Mouse (Mus musculus) embryonic facial prominence, embryonic 13.5 days (tissue): Measurements from ENCODE around the gene Asna1. TPM values are rescaled to one million over a fixed set of nuclear protein-coding genes. Genes with fewer than 3 reads are reported as not detected.

Experiments
- ATAC-seq: fragments of 200-750 bp; cut with Nextera tagmentation; 2 replicates; pipeline ENCODE4 v1.8.0; 2017; ENCODE audit warnings: low read depth; ENCODE audit not compliant: insufficient number of reproducible peaks, insufficient read depth, low FRiP score, low TSS enrichment
- H3K27ac ChIP-seq: fragments of 300-500 bp; sonication (generic); 2 replicates; pipeline ENCODE4 v1.5.1; 2015; ENCODE audit warnings: moderate library complexity, mild to moderate bottlenecking, inconsistent platforms
- H3K27me3 ChIP-seq: fragments of 300-500 bp; sonication (generic); 2 replicates; pipeline ENCODE4 v1.6.1; 2015; ENCODE audit warnings: mild to moderate bottlenecking, inconsistent platforms
- H3K36me3 ChIP-seq: fragments of 300-500 bp; sonication (generic); 2 replicates; pipeline ENCODE4 v1.6.1; 2015; ENCODE audit warnings: mild to moderate bottlenecking, inconsistent platforms
- H3K4me1 ChIP-seq: fragments of 300-500 bp; sonication (generic); 2 replicates; pipeline ENCODE4 v1.6.1; 2015; ENCODE audit warnings: inconsistent platforms
- H3K4me2 ChIP-seq: fragments of 300-500 bp; sonication (generic); 2 replicates; pipeline ENCODE4 v1.6.1; 2015; ENCODE audit warnings: moderate library complexity, mild to moderate bottlenecking, inconsistent platforms
- H3K4me3 ChIP-seq: fragments of 300-500 bp; sonication (generic); 2 replicates; pipeline ENCODE4 v1.5.1; 2015; ENCODE audit warnings: mild to moderate bottlenecking, inconsistent platforms
- H3K9ac ChIP-seq: fragments of 300-500 bp; sonication (generic); 2 replicates; pipeline ENCODE4 v1.6.1; 2015; ENCODE audit warnings: mild to moderate bottlenecking, inconsistent platforms
- H3K9me3 ChIP-seq: fragments of 300-500 bp; sonication (generic); 2 replicates; pipeline ENCODE4 v1.6.1; 2016; ENCODE audit warnings: inconsistent platforms
- WGBS: fragments of 180-500 bp; shearing (Covaris S2); methylation state at CpG from one replicate; pipeline ENCODE4 v1.1.7; 2015; ENCODE audit warnings: mixed read lengths; 5-methylcytosine and 5-hydroxymethylcytosine counted together
- polyA plus RNA-seq: library from polyadenylated mRNA; unstranded; fragments of >200 nt; fragmentation: Nextera tagmentation; extraction: Ambion mirVana; gene quantifications from 2 replicates; pipeline ENCODE4 v1.2.1, GENCODE M21; 2015

The Asna1 gene
- polyA plus RNA-seq, 1 experiment from 2014 or later: 139 TPM

DNA sequence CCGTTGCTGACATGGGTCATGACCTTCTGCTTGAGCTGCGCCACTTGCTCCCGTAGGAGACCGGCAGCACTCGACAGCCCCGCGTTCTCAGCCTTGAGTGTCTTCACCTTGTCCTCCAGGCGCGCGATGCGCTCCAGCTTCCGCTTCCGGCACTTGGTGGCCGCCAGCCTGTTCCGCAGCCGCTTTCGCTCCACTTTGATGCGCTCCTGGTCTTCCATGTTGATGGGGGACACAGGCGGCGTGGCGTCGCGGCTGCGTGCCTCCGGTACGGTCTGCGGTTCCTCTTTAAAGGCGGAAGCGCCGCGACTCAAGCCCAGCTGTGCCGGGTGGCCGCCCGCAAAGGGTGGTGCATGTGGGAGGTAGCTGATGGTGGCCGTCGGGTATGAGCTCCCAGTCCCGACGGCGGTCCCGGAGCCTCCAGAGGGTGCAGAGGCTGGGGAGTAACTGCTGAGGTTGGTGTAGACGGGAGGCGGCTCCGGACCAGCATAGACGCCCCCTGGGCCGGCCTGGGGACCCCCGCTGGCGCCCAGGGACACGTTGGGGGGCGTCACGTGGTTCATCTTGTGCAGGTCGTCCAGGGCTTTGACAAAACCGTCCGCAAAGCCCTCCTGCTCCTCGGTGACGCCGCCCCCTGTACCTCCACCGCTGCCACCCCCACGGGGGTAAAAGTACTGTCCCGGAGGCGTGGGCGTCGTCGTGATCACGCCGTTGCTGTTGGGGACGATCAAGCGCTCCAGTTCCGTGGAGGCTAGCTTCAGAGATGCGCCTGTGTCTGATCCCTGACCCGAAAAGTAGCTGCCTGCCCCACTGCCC lies 47.4 kb downstream of the Asna1 start:
- Histone ChIP-seq H3K27ac (peak overlapping the region; percentile 74; the same call in 1 of the 2 replicates), H3K9ac (peak overlapping the region; percentile 77), H3K36me3 (peaks cover 18% of the 10 kb centered on the region), H3K4me1 (peaks cover 81% of the 10 kb centered on the region), H3K9me3 (no peaks in the 10 kb centered on the region), H3K4me3 (peak overlapping the region; percentile 60), H3K4me2 (peak overlapping the region; percentile 100), H3K27me3 (peaks cover 32% of the 10 kb centered on the region)
- ATAC-seq: no peak
- under 1% methylated on average over 70 of the region's 70 CpGs for WGBS

DNA sequence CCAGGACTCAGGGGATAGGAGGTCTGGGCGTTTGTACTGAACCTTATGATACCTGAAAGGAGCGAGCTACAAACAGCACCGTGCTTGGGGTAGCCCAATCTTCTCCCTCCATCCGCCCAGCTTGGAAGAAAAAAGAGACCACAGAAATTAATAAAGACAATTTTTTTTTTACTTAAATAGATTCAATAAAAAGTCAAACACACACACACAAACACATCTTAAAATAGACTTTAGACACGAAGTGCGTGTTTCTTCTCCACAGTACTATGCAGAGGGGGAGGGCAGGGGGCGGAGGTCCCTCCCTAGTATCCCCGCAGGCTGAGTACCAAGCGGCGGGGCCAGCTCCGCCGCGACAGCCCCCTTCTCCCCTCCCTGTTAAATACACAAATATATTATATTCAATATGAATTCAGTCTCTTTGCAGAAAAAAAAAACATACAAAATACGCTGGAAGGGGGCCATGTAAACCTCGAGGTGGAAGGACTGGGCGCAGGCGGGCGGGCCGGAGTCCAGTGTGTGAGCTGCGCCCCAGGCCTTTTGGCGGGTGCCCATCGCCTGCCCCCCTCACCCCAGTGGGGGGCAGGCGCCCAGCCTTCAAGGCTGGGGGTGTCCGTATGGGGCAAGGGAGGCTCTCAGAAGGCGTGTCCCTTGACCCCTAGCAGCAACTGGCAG lies 48.2 kb downstream of the Asna1 start:
- Histone ChIP-seq H3K9ac (peak overlapping the region; percentile 77), H3K36me3 (peaks cover 25% of the 10 kb centered on the region), H3K27me3 (peaks cover 32% of the 10 kb centered on the region), H3K4me3 (peak overlapping the region; percentile 60), H3K9me3 (no peaks in the 10 kb centered on the region), H3K4me2 (peak overlapping the region; percentile 100), H3K27ac (peak overlapping the region; percentile 51; the same call in 1 of the 2 replicates), H3K4me1 (peaks cover 74% of the 10 kb centered on the region)
- no peak for ATAC-seq
- WGBS: 3% methylated on average over 25 of the region's 25 CpGs

DNA sequence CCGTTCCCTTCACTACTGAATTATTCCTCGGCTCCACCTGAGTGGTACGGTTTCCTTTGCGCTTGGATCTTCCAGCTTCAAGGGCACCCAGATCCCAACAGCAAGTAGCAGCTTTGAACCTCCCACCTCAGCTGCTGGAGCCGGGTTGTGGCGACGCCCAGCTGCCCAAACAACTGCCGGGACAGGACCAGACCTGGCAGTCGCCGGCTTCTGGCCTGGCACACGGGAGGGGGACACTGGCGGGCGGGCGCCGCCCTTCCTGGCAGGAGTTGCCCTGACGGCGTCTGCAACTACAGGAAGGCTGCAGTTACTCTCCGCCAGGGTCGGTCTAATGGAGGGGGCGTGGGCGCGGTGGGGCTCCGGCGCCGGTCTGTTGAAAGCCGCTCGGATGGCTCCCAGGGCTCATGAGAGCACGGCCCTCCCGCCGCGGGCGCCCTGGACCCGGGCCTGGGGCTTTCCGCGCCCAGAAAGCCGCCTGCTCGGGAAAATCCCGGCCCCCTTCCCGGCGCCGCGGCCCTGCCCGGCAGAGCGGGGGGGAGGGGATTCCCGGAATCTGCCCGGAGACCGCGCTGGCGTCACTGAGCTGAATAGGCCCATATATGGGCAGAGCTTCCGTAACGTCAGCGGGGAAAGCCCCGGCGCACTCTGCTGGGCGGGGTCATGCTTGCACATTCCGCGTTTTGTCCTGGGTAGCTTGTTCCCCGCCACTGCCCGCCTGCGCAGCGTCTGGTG lies 48.9 kb downstream of the Asna1 start:
- peak; percentile 80 for ATAC-seq
- peak overlapping the region; percentile 78 for H3K27ac ChIP-seq
- peaks cover 32% of the 10 kb centered on the region for H3K36me3 ChIP-seq
- H3K4me1 ChIP-seq: peaks cover 71% of the 10 kb centered on the region
- peaks cover 32% of the 10 kb centered on the region for H3K27me3 ChIP-seq
- WGBS: under 1% methylated on average over 51 of the region's 61 CpGs
- no peaks in the 10 kb centered on the region for H3K9me3 ChIP-seq
- H3K4me2 ChIP-seq: peak overlapping the region; percentile 100
- peak overlapping the region; percentile 77 for H3K9ac ChIP-seq
- H3K4me3 ChIP-seq: peak overlapping the region; percentile 60

DNA sequence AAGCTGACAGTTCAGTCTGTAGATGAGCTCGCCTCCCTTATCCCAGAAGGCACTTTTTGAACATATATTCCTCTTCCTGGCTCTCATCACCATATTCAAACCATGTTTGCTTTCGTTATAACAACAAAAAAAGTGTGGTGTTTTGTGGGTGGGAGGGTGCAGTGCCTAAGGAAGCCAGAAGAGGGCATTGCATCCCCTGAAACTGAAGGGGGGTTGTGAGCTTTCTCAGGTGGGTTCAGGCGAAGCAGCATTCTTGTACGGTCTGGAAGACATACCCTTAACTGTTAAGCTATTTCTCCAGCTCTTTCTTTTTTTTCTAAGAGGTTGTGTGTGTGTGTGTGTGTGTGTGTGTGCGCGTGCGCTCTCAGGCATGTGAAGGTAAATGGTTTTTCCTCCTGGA lies 49.6 kb downstream of the Asna1 start:
- 33% methylated on average over 7 of the region's 7 CpGs for WGBS
- ATAC-seq: no peak
- H3K27me3 ChIP-seq: peaks cover 32% of the 10 kb centered on the region
- H3K4me3 ChIP-seq: peak overlapping the region; percentile 60; the same call in 1 of the 2 replicates
- H3K27ac ChIP-seq: peak overlapping the region; percentile 78; the same call in 1 of the 2 replicates
- peak overlapping the region; percentile 100 for H3K4me2 ChIP-seq
- peaks cover 38% of the 10 kb centered on the region for H3K36me3 ChIP-seq
- 0 out of 2 replicates have a peak overlapping the region, but pooled peaks have one; percentile 77 for H3K9ac ChIP-seq
- no peaks in the 10 kb centered on the region for H3K9me3 ChIP-seq
- H3K4me1 ChIP-seq: peaks cover 71% of the 10 kb centered on the region

DNA sequence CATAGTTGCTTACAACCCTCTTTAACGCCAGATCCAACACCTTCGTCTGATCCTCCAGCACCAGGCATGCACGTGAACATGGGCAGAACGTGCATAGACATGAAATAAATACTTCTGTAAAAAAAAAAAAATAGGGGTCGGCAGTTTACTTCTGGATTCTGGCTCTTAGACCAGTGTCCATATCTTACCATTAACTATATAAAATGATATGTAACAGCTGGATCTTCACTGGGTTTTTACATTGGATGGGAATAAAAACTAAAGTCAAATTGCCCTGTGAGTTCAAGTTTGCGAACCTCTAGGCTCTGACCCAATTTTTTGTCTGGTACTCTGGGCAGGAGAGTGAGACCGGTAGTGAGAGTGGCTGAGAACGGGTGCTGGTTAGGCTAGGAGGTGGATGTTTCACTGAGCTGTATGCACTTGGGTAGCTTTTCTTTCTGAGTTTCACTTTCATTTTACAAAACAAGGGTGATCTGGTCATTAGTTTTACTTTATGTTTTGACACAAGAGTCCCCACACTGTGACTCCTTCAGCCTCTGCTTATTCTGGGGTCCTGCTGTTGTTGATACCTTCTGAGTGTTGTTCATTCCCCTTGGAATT lies 50.4 kb downstream of the Asna1 start:
- ATAC-seq: no peak
- Histone ChIP-seq H3K4me2 (no peak overlapping the region), H3K9ac (no peak overlapping the region), H3K27me3 (peaks cover 31% of the 10 kb centered on the region), H3K9me3 (no peaks in the 10 kb centered on the region), H3K4me3 (no peak overlapping the region), H3K27ac (no peak overlapping the region; the same call in 1 of the 2 replicates), H3K36me3 (peaks cover 38% of the 10 kb centered on the region), H3K4me1 (peaks cover 65% of the 10 kb centered on the region)
- WGBS: 73% methylated on average over 8 of the region's 8 CpGs

DNA sequence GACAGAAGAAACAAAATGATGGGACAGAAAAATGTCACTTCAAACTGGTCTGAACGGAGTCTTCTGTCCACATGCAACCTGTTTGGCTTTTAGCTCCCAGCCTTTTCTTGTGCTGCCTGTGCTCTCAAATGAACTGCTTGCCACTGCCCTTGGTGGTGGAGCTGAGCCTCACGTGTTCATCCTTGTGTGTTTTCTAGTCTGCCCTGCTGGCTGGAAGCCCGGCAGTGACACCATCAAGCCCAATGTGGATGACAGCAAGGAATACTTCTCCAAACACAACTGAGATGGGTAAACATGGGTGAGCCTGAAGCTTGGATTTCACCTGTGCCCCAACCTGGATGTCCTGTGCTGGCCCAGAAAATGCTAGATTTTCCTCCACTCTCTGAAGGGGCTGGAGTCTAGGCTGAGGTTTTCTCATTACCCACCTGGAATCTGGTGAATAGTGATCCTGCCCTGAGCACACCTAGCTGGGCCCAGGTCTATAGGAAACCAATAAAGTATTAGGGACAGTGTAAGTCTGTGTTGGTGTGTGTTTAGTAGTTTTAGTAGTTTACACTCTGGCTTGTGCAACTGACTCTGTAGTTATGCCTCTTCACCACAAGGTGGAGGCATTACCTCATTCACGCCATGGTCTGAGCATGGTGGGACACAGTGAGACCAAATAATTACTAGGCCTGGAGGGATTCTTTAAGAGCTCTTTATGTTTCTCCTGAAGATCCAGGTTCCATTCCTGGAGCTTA lies 51.1 kb downstream of the Asna1 start:
- Histone ChIP-seq H3K27ac (no peak overlapping the region; the same call in 1 of the 2 replicates), H3K9me3 (no peaks in the 10 kb centered on the region), H3K4me2 (no peak overlapping the region), H3K9ac (no peak overlapping the region), H3K4me3 (no peak overlapping the region), H3K27me3 (peaks cover 24% of the 10 kb centered on the region), H3K36me3 (peaks cover 38% of the 10 kb centered on the region), H3K4me1 (peaks cover 59% of the 10 kb centered on the region)
- no peak for ATAC-seq
- WGBS: 66% methylated on average over 4 of the region's 4 CpGs

DNA sequence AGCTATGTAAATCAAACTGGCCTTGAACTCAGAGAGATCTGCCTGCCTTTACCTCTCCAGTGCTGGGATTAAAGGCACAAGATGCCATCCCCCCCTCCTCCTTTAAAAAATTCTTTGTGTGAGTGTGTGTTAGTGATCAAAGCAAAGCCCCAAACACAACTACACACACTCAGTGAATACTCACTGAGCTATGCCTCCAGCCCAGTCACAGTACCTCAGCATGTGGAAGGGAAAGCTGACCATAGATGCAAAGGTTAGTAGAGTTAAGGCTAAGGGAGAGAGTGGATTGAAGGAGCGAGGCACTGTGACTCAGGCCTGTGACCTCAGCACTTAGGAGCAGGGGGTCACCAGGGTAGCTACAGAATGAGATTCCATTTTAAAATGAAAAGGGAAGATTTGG lies 52.0 kb downstream of the Asna1 start:
- Histone ChIP-seq H3K4me1 (peaks cover 58% of the 10 kb centered on the region), H3K9me3 (no peaks in the 10 kb centered on the region), H3K4me3 (no peak overlapping the region), H3K4me2 (no peak overlapping the region), H3K27me3 (peaks cover 15% of the 10 kb centered on the region), H3K9ac (no peak overlapping the region), H3K36me3 (peaks cover 38% of the 10 kb centered on the region), H3K27ac (no peak overlapping the region)
- WGBS: 97% methylated on average over 1 of the region's 1 CpGs
- ATAC-seq: no peak

DNA sequence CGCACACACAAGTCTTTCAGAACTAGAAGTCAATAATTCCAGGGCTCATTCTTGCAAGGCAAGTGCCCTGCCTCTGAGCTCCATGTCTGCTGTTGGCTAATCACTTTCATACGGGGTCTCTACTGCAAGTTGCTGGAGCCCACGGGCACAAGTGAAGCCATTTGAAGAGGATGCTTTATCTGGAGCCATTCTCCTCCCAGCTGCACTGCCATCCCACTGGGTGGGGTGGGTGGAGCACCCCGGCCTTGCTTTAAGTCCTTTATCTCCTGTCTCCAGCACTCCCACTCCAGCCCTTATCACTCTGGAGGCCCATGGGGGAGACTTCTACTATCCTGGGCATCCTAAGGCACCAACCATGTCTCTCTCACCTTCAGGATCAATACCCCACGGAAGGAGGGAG lies 54.2 kb downstream of the Asna1 start:
- Histone ChIP-seq H3K27ac (peak overlapping the region; percentile 87; the same call in 1 of the 2 replicates), H3K4me2 (peak overlapping the region; percentile 94), H3K36me3 (peaks cover 38% of the 10 kb centered on the region), H3K4me3 (peak overlapping the region; percentile 79), H3K4me1 (peaks cover 54% of the 10 kb centered on the region), H3K27me3 (no peaks in the 10 kb centered on the region), H3K9ac (peak overlapping the region; percentile 93), H3K9me3 (no peaks in the 10 kb centered on the region)
- WGBS: 47% methylated on average over 5 of the region's 5 CpGs
- no peak for ATAC-seq

DNA sequence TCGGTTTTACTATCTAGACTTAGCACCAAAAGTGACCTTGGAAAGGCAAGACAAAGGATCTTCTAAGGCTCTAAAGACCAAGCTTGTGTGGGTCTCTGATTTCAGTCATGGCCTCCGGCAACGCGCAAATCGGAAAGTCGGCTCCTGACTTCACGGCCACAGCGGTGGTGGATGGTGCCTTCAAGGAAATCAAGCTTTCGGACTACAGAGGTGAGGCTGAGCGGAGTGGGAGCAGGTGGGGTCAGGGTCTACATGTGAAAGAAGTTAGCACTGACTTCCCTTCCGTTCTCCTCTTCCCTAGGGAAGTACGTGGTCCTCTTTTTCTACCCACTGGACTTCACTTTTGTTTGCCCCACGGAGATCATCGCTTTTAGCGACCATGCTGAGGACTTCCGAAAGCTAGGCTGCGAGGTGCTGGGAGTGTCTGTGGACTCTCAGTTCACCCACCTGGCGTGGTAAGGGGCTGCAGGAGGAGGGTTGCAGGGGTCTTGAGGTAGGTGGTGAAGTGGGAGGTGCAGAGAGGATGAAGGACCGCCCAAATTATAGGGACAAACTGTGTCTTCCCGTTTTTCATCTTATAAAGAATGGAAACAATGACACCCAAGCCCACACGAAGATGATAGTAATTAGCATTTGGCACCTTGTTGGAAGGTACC lies 54.8 kb downstream of the Asna1 start:
- ATAC-seq: no peak
- H3K4me2 ChIP-seq: peak overlapping the region; percentile 94
- WGBS: 5% methylated on average over 21 of the region's 21 CpGs
- H3K27me3 ChIP-seq: no peaks in the 10 kb centered on the region
- peak overlapping the region; percentile 93 for H3K9ac ChIP-seq
- peak overlapping the region; percentile 79 for H3K4me3 ChIP-seq
- H3K27ac ChIP-seq: peak overlapping the region; percentile 87
- H3K36me3 ChIP-seq: peaks cover 38% of the 10 kb centered on the region
- H3K4me1 ChIP-seq: peaks cover 52% of the 10 kb centered on the region
- no peaks in the 10 kb centered on the region for H3K9me3 ChIP-seq
